Mouse (Mus musculus) liver, postnatal 0 days (tissue): ENCODE measurements at regions not wholly inside any gene's neighbourhood (a gene's known extent, or its start where the extent isn't known, plus 50 kb on each side); places are given as distances from the start of the nearest gene placed in this dataset.

Experiments used
- CTCF ChIP-seq: sonication (generic); IDR thresholded peaks from 2 replicates; pipeline ENCODE4 v1.5.1; 2016; ENCODE audit warnings: antibody characterized with exemption, low read depth
- EP300 ChIP-seq: IDR thresholded peaks from 2 replicates; pipeline ENCODE4 v1.6.1; 2016; ENCODE audit warnings: antibody characterized with exemption, low read depth, mild to moderate bottlenecking

DNA sequence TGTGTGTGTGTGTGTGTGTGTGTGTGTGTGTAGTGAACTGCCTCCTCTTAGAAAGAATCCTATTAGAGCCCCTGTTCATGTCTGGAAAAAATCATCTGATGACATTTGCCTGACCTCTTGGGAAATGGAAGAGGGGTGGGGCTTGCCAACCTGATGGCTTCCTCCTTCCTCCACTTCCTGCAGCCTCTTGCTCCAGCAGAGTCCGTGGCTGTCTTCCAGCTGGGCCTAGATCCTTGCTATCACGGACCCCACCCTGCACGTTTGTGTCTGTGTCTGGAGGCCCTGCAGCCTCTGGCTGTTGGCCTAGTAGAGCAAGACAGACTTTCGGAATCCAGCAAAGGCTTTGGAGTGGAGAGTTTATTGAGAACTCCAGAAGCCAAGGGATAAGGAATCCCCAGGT is 273.2 kb downstream of the 1500009L16Rik start:
- TF ChIP-seq CTCF (no peak), EP300 (no peak)
